In the genomic region with DNA sequence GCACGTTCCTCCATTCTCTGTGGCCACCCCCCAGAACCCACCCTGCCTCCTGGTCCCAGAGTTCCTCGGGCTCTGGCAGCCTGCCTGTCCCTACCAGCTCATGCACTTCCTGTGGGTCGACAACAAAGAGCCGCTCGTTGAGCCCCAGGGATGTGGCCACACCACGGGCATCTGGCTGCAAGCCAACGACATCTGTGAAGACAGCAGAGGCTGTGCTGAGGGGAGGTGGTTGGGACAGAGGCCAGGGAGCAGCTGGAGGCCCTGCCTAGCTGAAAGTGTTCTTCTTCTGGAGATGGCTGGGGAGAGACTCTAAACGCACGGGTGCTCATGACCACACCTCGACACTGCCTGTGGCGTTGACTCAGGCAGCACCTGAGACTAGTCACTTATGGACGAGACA, we compare ENCODE assay signal across 8 mouse cellular contexts. TPM values are rescaled to one million over a fixed set of nuclear protein-coding genes. Genes with fewer than 3 reads are reported as not detected.
A peak's percentile ranks its signal among the peaks of the same experiment; 100 is the strongest.
DNase-seq lines count a peak whose midpoint lies in the region; ATAC-seq and TF ChIP-seq lines count a peak whose summit lies in the region.

No protein-coding gene starts in this region.

- no peak overlapping the region for H3K9ac ChIP-seq in hindbrain, postnatal 0 days (replicated peaks; ENCODE audit: low read length)
- no peak overlapping the region for H3K9ac ChIP-seq in midbrain, embryonic 11.5 days (ENCODE audit: low read length)

- no peaks in the 10 kb centered on the region for H3K27me3 ChIP-seq in hindbrain, postnatal 0 days (ENCODE audit: insufficient read depth, low read length)
- no peaks in the 10 kb centered on the region for H3K27me3 ChIP-seq in midbrain, embryonic 11.5 days (ENCODE audit: control insufficient read depth, insufficient read depth, low read length)

- TF ChIP-seq CTCF in hindbrain, postnatal 0 days (IDR thresholded peaks at IDR 0.05; ENCODE audit: low read depth) = no peak
- no peak for TF ChIP-seq CTCF in left cerebral cortex, adult 2 months (IDR thresholded peaks at IDR 0.05)

- H3K4me1 ChIP-seq in hindbrain, postnatal 0 days (ENCODE audit: insufficient read depth, low read length) = peaks cover 12% of the 10 kb centered on the region
- peaks cover 5% of the 10 kb centered on the region for H3K4me1 ChIP-seq in midbrain, embryonic 11.5 days (ENCODE audit: control insufficient read depth, insufficient read depth, low read length)

- peak overlapping the region; percentile 66; the same call in 1 of the 2 replicates for H3K27ac ChIP-seq in hindbrain, postnatal 0 days
- H3K27ac ChIP-seq in left cerebral cortex, adult 2 months = peak overlapping the region; percentile 30; the same call in 1 of the 2 replicates
- H3K27ac ChIP-seq in midbrain, embryonic 11.5 days (ENCODE audit: low read depth, low read length) = no peak overlapping the region

- DNase-seq in MN1 (ENCODE audit: low spot score) = peak; percentile 95
- peak; percentile 56 for DNase-seq in c-Kit-positive CD71-negative TER-119-negative erythroid progenitor cells, embryonic 14.5 days (ENCODE audit: low read depth)
- peak; percentile 87 to 91 for DNase-seq in frontal cortex, postnatal 10 days (ENCODE audit: low spot score in 2 of 2)
- DNase-seq in hindbrain, postnatal 0 days (ENCODE audit: low spot score) = peak; percentile 94
- peak; percentile 67 to 81 for DNase-seq in left cerebral cortex, adult 2 months (ENCODE audit: extremely low spot score in 1 of 2, low spot score in 2 of 2)
- no peak for DNase-seq in midbrain, embryonic 11.5 days (ENCODE audit: low spot score, missing footprints)
- peak; percentile 62 for DNase-seq in skeletal muscle tissue, adult 2 months (ENCODE audit: low read depth, low spot score)
- no peak for DNase-seq in urinary bladder, postnatal 10 days (ENCODE audit: low spot score)

- WGBS in hindbrain, postnatal 0 days = 12% methylated on average over 12 of the region's 12 CpGs
- 62% methylated on average over 12 of the region's 12 CpGs for WGBS in midbrain, embryonic 11.5 days

- H3K9me3 ChIP-seq in hindbrain, postnatal 0 days (ENCODE audit: low read length) = no peaks in the 10 kb centered on the region
- no peaks in the 10 kb centered on the region for H3K9me3 ChIP-seq in midbrain, embryonic 11.5 days (ENCODE audit: control insufficient read depth, low read length)

- ATAC-seq in hindbrain, postnatal 0 days = peak; percentile 88
- peak; percentile 54; the same call in 1 of the 2 replicates for ATAC-seq in midbrain, embryonic 11.5 days (ENCODE audit: low FRiP score)

- H3K4me3 ChIP-seq in hindbrain, postnatal 0 days (ENCODE audit: low read length) = no peak overlapping the region
- no peak overlapping the region for H3K4me3 ChIP-seq in left cerebral cortex, adult 2 months
- H3K4me3 ChIP-seq in midbrain, embryonic 11.5 days (ENCODE audit: low read depth, low read length) = no peak overlapping the region

- H3K36me3 ChIP-seq in hindbrain, postnatal 0 days (ENCODE audit: insufficient read depth, low read length) = peaks cover 13% of the 10 kb centered on the region; the same call in 1 of the 2 replicates
- H3K36me3 ChIP-seq in midbrain, embryonic 11.5 days (ENCODE audit: control insufficient read depth, insufficient read depth, low read length) = no peaks in the 10 kb centered on the region

- H3K4me2 ChIP-seq in hindbrain, postnatal 0 days (ENCODE audit: low read depth, low read length) = peak overlapping the region; percentile 16; the same call in 1 of the 2 replicates
- H3K4me2 ChIP-seq in midbrain, embryonic 11.5 days = no peak overlapping the region

- intact Hi-C loops in left cerebral cortex, adult 2 months (cut with DNase I) = no loop called here

RNA-seq across cellular contexts. Expression of gene Rapgef3, which starts 17.1 kb away (rescaled TPM):
- total RNA-seq in hindbrain, postnatal 0 days (2014; rRNA removed) = 26.4 and 41.9 TPM in 2 replicates
- 10.3 and 12.2 TPM in 2 replicates for polyA plus RNA-seq in hindbrain, postnatal 0 days (2015; fragmentation: Nextera tagmentation; extraction: Ambion mirVana)
- total RNA-seq in left cerebral cortex, adult 2 months (2021) = 10 to 100 TPM; 46.5 to 50.4 TPM
- polyA plus RNA-seq in midbrain, embryonic 11.5 days (2014; fragmentation: Nextera tagmentation; extraction: Ambion mirVana) = 3.0 and 3.2 TPM in 2 replicates

RNA-seq across cellular contexts. Expression of gene Endou, which starts 19.6 kb away (rescaled TPM):
- 0.10 TPM in 1 of 2 replicates, not detected in the other for total RNA-seq in hindbrain, postnatal 0 days (2014; rRNA removed)
- 0.44 and 0.49 TPM in 2 replicates for polyA plus RNA-seq in hindbrain, postnatal 0 days (2015; fragmentation: Nextera tagmentation; extraction: Ambion mirVana)
- 1 to 10 TPM; 2.8 to 4.7 TPM for total RNA-seq in left cerebral cortex, adult 2 months (2021)
- polyA plus RNA-seq in midbrain, embryonic 11.5 days (2014; fragmentation: Nextera tagmentation; extraction: Ambion mirVana) = 0.18 and 0.32 TPM in 2 replicates

RNA-seq across cellular contexts. Expression of gene Slc48a1, which starts 27.6 kb away (rescaled TPM):
- 84.4 and 89.3 TPM in 2 replicates for total RNA-seq in hindbrain, postnatal 0 days (2014; rRNA removed)
- 140 and 152 TPM in 2 replicates for polyA plus RNA-seq in hindbrain, postnatal 0 days (2015; fragmentation: Nextera tagmentation; extraction: Ambion mirVana)
- total RNA-seq in left cerebral cortex, adult 2 months (2021) = 100 to 1,000 TPM; 157 to 161 TPM
- 32.6 and 33.6 TPM in 2 replicates for polyA plus RNA-seq in midbrain, embryonic 11.5 days (2014; fragmentation: Nextera tagmentation; extraction: Ambion mirVana)

RNA-seq across cellular contexts. Expression of gene Rpap3, which starts 45.1 kb away (rescaled TPM):
- 14.1 and 19.2 TPM in 2 replicates for total RNA-seq in hindbrain, postnatal 0 days (2014; rRNA removed)
- polyA plus RNA-seq in hindbrain, postnatal 0 days (2015; fragmentation: Nextera tagmentation; extraction: Ambion mirVana) = 38.1 and 41.6 TPM in 2 replicates
- 10 to 100 TPM; 26.6 to 28.4 TPM for total RNA-seq in left cerebral cortex, adult 2 months (2021)
- polyA plus RNA-seq in midbrain, embryonic 11.5 days (2014; fragmentation: Nextera tagmentation; extraction: Ambion mirVana) = 56.4 and 57.4 TPM in 2 replicates

Comparison
In these comparisons a context has a peak if more than half of its experiments do, and no peak if none do; other contexts are left out.
1. DNase-seq: peak in MN1 (single experiment), c-Kit-positive CD71-negative TER-119-negative erythroid progenitor cells, embryonic 14.5 days (single experiment), frontal cortex, postnatal 10 days (2 of 2), hindbrain, postnatal 0 days (single experiment), left cerebral cortex, adult 2 months (2 of 2) and skeletal muscle tissue, adult 2 months (single experiment); none in midbrain, embryonic 11.5 days (single experiment) and urinary bladder, postnatal 10 days (single experiment).